Mouse (Mus musculus): ENCODE results near the gene Hoxa9.

- TF ChIP-seq ZNF384 (IDR thresholded peaks at IDR 0.05; ENCODE audit: low read depth, low read length), result no peak
- TF ChIP-seq CHD2 (IDR thresholded peaks at IDR 0.05; ENCODE audit: low read depth, low read length), result no peak
- no peak for TF ChIP-seq ZC3H11A (IDR thresholded peaks at IDR 0.05; ENCODE audit: borderline replicate concordance, low read depth, low read length)
These were observed 11.5 kb downstream of the Hoxa9 start for GRCm38 (mm10) chr6:52219234-52219942.
